Mouse (Mus musculus): ENCODE measurements around the gene Cd3eap. TPM values are rescaled to one million over a fixed set of nuclear protein-coding genes. Genes with fewer than 3 reads are reported as not detected.

The Cd3eap gene
- polyA plus RNA-seq, 1 experiment: 14.4 TPM

DNA sequence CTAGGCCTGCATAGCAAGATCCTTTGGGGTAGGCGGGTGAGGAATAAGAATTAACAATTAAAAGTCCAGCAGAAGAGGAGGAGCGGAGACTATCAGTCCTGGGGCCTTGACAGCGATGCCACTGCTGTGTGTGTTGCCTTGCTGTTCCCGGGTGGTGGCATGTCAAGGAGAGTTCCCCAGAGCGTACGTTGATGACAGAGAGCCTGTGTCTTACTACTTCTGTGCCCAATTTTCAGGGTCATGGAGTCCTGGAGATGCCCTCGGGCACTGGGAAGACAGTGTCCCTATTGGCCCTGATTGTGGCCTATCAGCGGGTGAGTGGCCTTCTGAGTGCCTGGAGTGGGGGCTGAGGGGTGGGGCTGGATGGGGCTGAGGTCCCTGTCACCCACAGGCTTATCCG is 24.4 kb upstream of the Cd3eap start:
- H3K4me3 ChIP-seq (ENCODE audit: insufficient read depth, low read length): no peak overlapping the region

DNA sequence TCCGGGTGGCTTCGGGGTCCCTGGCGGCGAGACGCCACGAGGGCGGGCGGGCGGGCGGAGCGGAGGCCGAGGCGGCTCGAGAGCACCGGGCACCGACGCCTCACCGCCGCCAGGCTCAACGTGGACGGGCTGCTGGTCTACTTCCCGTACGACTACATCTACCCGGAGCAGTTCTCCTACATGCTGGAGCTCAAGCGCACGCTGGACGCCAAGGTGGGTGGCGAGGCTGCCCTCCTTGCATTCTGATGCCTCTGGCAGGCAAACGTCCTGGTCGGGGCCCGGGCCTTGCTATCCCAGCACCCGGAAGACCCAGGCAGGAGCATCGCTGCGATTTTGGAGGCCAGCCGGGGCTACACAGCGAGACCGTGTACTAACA is 22.9 kb upstream of the Cd3eap start:
- TF ChIP-seq CTCF (IDR thresholded peaks at IDR 0.05; ENCODE audit: extremely low read depth, insufficient read depth, low read length): no peak
- 0 out of 2 replicates have a peak, but pooled peaks have one; percentile 4 for TF ChIP-seq POLR2A (IDR thresholded peaks at IDR 0.05; ENCODE audit: extremely low read depth, insufficient read depth, low read length)
- Histone ChIP-seq H3K4me3 (ENCODE audit: insufficient read depth, low read length) (peak overlapping the region; percentile 94), H3K27ac (ENCODE audit: insufficient read depth, low read length) (no peak overlapping the region), H3K4me1 (ENCODE audit: control insufficient read depth, insufficient read depth, low read length) (peaks cover 4% of the 10 kb centered on the region)

More for the DNA sequence above, 24.4 kb upstream of the Cd3eap start:
- TF ChIP-seq POLR2A (IDR thresholded peaks at IDR 0.05; ENCODE audit: extremely low read depth, insufficient read depth, low read length): no peak
- TF ChIP-seq CTCF (IDR thresholded peaks at IDR 0.05; ENCODE audit: extremely low read depth, insufficient read depth, low read length): no peak
- Histone ChIP-seq H3K4me1 (ENCODE audit: control insufficient read depth, insufficient read depth, low read length) (peaks cover 4% of the 10 kb centered on the region), H3K27ac (ENCODE audit: insufficient read depth, low read length) (no peak overlapping the region)

DNA sequence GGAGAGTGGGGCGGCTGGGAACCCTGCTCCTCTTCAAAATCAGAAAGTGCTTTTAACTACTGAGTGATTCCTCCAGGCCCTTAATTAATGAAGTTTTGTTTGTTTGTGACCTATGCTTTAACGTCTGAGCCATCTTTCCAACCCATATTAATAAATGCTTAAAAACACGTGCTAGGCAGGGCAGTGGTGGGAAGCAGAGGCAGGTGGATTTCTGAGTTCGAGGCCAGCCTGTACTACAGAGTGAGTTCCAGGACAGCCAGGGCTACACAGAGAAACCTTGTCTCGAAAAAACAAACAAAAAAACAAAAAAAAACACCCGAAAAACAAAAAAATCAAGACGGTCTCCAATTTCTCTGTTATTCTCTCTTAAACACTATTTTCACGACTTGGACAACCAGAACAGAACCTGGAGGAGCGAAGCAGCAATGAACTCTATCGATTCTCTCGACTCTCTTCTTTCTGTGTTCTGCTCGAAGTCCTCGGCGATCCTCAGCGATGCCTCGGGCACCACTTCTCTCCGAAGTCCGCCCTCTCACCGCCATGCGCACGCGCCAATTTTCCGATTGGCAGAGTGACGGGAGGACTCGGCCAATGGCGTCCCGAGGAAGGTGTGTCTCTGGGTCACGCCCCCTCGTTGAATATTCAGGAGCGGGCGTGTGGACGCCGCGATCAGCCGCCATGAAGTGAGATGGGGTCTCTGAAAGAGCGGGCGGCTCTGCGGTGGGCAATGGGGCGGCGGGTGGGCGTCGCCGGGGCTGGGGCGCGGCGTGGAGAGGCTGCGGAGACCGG is 22.3 kb upstream of the Cd3eap start, which contains the start of gene Ercc2:
TSS of gene Ercc2 (plus strand) at position 634 of the 789 bp plus-strand sequence.
- no peak for TF ChIP-seq CTCF (IDR thresholded peaks at IDR 0.05; ENCODE audit: extremely low read depth, insufficient read depth, low read length)
- TF ChIP-seq POLR2A (IDR thresholded peaks at IDR 0.05; ENCODE audit: extremely low read depth, insufficient read depth, low read length): peak; percentile 57; the same call in 1 of the 2 replicates
- Histone ChIP-seq H3K27ac (ENCODE audit: insufficient read depth, low read length) (no peak within 1 kb of the TSS), H3K4me1 (ENCODE audit: control insufficient read depth, insufficient read depth, low read length) (peaks cover 4% of the 10 kb centered on the region), H3K4me3 (ENCODE audit: insufficient read depth, low read length) (peak within 1 kb of the TSS; percentile 94)

DNA sequence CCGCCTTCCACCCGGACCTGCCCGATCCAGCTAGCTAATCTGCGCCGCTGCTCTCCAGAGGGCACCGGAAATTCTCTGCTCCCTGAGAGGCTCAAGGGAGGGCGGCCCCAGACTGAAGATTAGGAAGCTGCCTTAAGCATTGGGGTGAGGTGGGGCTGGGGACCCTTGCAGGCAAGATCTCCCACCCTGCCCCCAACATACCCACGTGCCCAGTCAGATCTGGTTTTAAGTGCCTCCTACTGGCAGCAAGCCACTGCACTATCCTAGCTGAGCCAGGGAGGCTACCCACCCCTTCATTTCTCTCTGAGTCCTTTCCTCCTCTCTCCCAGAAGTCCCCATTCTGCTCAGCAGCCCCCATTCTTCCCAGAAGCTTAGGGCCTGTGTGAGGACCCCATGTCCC is 18.8 kb upstream of the Cd3eap start:
- Histone ChIP-seq H3K4me1 (ENCODE audit: control insufficient read depth, insufficient read depth, low read length) (no peaks in the 10 kb centered on the region), H3K4me3 (ENCODE audit: insufficient read depth, low read length) (no peak overlapping the region), H3K27ac (ENCODE audit: insufficient read depth, low read length) (no peak overlapping the region)
- TF ChIP-seq CTCF (IDR thresholded peaks at IDR 0.05; ENCODE audit: extremely low read depth, insufficient read depth, low read length) (no peak), POLR2A (IDR thresholded peaks at IDR 0.05; ENCODE audit: extremely low read depth, insufficient read depth, low read length) (no peak)

DNA sequence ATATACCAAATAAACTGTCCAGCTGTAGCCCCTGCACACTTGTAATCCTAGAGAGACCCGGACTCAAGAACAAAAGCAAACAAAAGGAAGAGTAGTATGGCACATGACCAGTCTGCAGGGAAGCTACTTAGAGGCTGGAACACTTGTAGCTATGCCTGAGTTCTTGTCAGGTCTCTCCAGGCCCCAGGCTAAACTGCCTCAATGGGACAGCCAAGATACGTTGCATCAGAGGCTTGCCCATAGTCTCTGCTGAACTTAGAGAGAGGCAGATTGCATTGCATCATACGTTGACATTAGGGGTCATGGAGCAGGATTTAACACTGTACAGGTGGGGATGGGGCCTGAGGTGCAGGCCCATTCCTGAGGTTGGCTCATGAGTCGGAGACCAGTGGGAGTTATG is 16.7 kb upstream of the Cd3eap start:
- no peak overlapping the region for H3K4me3 ChIP-seq (ENCODE audit: insufficient read depth, low read length)
- no peak for TF ChIP-seq CTCF (IDR thresholded peaks at IDR 0.05; ENCODE audit: extremely low read depth, insufficient read depth, low read length)
- no peaks in the 10 kb centered on the region for H3K4me1 ChIP-seq (ENCODE audit: control insufficient read depth, insufficient read depth, low read length)
- H3K27ac ChIP-seq (ENCODE audit: insufficient read depth, low read length): no peak overlapping the region

DNA sequence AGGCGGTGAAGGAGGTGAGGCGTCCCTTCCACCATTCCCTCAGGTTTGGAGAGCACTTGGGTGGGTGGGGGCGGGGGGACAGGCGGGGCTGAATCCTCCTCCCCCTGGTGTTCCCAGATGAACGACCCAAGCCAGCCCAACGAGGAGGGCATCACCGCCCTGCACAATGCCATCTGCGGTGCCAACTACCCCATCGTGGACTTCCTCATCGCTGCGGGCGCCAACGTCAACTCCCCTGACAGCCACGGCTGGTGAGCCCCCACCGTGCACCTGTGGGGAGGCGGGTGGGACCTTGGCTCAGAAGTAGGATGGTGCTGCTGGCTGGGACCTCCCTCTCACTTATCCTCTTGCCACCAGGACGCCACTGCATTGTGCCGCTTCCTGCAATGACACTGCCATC is 16.1 kb upstream of the Cd3eap start:
- no peaks in the 10 kb centered on the region for H3K4me1 ChIP-seq (ENCODE audit: control insufficient read depth, insufficient read depth, low read length)
- TF ChIP-seq POLR2A (IDR thresholded peaks at IDR 0.05; ENCODE audit: extremely low read depth, insufficient read depth, low read length) (no peak), CTCF (IDR thresholded peaks at IDR 0.05; ENCODE audit: extremely low read depth, insufficient read depth, low read length) (no peak)
- H3K27ac ChIP-seq (ENCODE audit: insufficient read depth, low read length): no peak overlapping the region
- H3K4me3 ChIP-seq (ENCODE audit: insufficient read depth, low read length): no peak overlapping the region

DNA sequence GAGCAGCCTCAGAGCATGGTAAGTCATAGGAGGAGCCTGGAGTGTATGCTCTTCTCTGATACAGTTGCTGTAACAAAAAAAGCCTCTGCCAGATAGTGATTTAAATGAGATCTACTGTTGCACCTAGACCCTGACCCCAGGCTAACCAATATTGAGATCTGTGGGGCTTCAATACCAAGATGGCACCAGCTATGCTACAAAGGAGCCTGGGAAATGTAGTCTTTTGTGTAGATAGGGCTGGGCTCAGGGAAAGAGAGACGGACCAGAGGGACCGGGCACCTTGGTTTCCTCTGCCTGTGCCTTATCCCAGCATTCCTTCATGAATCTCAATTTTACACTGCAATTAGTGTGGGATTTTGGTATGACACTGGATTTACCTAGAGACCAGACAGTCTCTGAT is 14.1 kb upstream of the Cd3eap start:
- no peak for TF ChIP-seq CTCF (IDR thresholded peaks at IDR 0.05; ENCODE audit: extremely low read depth, insufficient read depth, low read length)
- no peak overlapping the region for H3K27ac ChIP-seq (ENCODE audit: insufficient read depth, low read length)
- H3K4me1 ChIP-seq (ENCODE audit: control insufficient read depth, insufficient read depth, low read length): no peaks in the 10 kb centered on the region
- no peak overlapping the region for H3K4me3 ChIP-seq (ENCODE audit: insufficient read depth, low read length)

DNA sequence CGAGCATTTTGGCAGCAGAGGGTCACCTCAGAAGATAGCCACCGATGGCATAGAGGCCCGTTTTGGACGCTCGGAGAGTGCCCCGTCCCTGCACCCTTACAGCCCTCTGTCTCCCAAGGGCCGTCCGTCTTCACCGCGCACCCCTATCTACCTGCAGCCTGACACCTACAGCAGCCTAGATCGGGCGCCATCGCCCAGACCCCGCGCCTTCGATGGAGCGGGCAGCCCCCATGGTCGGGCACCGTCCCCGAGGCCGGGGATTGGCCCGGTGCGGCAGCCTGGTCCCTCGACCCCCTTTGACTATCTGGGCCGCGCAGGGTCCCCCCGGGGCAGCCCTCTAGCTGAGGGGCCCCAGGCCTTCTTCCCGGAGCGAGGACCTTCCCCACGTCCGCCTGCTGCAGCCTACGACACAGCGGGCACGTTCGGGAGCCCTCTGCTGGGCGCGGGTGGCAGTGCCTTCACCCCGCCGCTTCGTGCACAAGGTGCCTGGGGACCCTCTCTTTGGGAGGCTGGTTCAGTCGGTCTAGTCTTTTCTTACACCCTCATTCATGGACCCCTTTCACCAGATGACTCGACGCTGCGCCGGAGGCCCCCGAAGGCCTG is 10.6 kb upstream of the Cd3eap start:
- no peak overlapping the region for H3K27ac ChIP-seq (ENCODE audit: insufficient read depth, low read length)

DNA sequence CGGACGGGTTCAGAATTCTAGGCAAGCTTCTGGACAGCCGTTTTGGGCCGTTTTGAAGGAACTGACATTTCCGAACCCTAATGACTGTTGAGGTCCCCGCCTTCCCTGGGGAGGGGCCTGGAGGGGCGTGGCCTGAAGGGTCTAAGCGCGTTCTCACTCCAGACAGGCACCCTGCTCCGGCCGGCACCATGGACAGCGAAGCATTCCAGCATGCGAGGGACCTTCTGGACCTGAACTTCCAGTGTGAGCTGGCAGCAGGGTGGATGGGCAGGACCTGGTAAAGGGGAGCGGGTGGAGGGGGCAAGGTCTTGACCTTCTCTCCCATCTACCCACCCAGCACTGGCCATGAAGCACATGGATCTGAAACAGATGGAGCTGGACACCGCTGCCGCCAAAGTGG is 9.1 kb upstream of the Cd3eap start:
- TF ChIP-seq POLR2A (IDR thresholded peaks at IDR 0.05; ENCODE audit: extremely low read depth, insufficient read depth, low read length) (no peak), CTCF (IDR thresholded peaks at IDR 0.05; ENCODE audit: extremely low read depth, insufficient read depth, low read length) (no peak)
- no peak overlapping the region for H3K4me3 ChIP-seq (ENCODE audit: insufficient read depth, low read length)

More for the DNA sequence above, 10.6 kb upstream of the Cd3eap start:
- H3K4me3 ChIP-seq (ENCODE audit: insufficient read depth, low read length): peak overlapping the region; percentile 39
- H3K4me1 ChIP-seq (ENCODE audit: control insufficient read depth, insufficient read depth, low read length): no peaks in the 10 kb centered on the region
- TF ChIP-seq POLR2A (IDR thresholded peaks at IDR 0.05; ENCODE audit: extremely low read depth, insufficient read depth, low read length): peak; percentile 38; the same call in 1 of the 2 replicates
- TF ChIP-seq CTCF (IDR thresholded peaks at IDR 0.05; ENCODE audit: extremely low read depth, insufficient read depth, low read length): peak; percentile 65

DNA sequence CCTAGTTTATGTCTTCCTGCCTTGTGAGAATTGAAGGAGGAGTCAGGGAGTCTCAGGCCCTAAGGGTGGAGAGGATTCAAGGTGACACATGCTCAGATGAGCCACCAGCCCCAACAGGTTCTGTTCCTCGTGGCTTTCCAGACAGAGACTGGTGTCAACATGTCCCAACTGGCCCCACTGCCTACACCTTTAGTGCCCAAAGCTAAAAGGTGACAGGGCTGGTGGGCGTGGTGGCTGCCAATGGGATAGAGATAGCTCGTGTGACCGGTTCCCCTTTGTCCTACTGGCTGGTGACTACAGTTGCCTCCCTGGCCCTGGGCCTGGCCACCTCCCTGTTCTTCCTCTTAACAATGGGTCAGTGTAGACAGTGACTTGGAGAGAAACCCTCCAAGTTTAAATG is 6.1 kb upstream of the Cd3eap start:
- Histone ChIP-seq H3K27ac (ENCODE audit: insufficient read depth, low read length) (no peak overlapping the region), H3K4me1 (ENCODE audit: control insufficient read depth, insufficient read depth, low read length) (no peaks in the 10 kb centered on the region), H3K4me3 (ENCODE audit: insufficient read depth, low read length) (no peak overlapping the region)
- TF ChIP-seq POLR2A (IDR thresholded peaks at IDR 0.05; ENCODE audit: extremely low read depth, insufficient read depth, low read length): no peak
- TF ChIP-seq CTCF (IDR thresholded peaks at IDR 0.05; ENCODE audit: extremely low read depth, insufficient read depth, low read length): no peak

More for the DNA sequence above, 9.1 kb upstream of the Cd3eap start:
- H3K4me1 ChIP-seq (ENCODE audit: control insufficient read depth, insufficient read depth, low read length): no peaks in the 10 kb centered on the region
- no peak overlapping the region for H3K27ac ChIP-seq (ENCODE audit: insufficient read depth, low read length)
